Mouse (Mus musculus): ENCODE results near the gene Hmg20b. TPM values are rescaled to one million over a fixed set of nuclear protein-coding genes. Genes with fewer than 3 reads are reported as not detected.
A peak's percentile ranks its signal among the peaks of the same experiment; 100 is the strongest.

Hmg20b gene
- polyA plus RNA-seq, 1 experiment from 2014 or later = 100 TPM

DNA sequence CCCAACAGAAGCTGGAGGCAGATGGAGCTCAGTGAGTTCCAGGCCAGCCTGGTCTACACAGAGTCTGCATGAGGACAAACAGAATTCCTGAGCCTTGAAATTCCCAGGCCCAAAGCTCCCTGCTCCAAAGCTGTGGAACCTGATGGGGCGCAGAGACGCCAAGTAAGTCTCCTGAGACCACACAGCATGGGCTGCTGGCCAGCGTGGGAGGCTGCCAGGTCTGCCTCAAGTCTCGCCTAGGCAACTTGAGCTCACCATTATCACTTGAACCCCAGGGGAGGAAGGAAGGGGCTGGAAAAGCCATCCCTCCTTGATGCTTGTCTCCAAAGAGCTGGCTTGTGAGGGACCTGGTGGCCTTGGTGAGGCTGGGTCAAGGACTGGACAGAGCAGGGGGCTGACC lies 20.3 kb downstream of the Hmg20b start:
- H3K4me2 ChIP-seq (replicated peaks; ENCODE audit: low read depth, low read length) = no peak overlapping the region
- DNase-seq (ENCODE audit: low spot score) = no peak
- no peaks in the 10 kb centered on the region for H3K9me3 ChIP-seq (ENCODE audit: control insufficient read depth, low read length)
- no peak overlapping the region for H3K27ac ChIP-seq (ENCODE audit: low read depth, low read length)
- WGBS = 65% methylated on average over 4 of the region's 4 CpGs
- peaks cover 14% of the 10 kb centered on the region; the same call in 1 of the 2 replicates for H3K36me3 ChIP-seq (ENCODE audit: control insufficient read depth, insufficient read depth, low read length)
- no peak overlapping the region for H3K4me3 ChIP-seq (ENCODE audit: low read depth, low read length)
- no peak overlapping the region for H3K9ac ChIP-seq (ENCODE audit: low read depth, low read length)
- no peaks in the 10 kb centered on the region; the same call in 1 of the 2 replicates for H3K4me1 ChIP-seq (replicated peaks; ENCODE audit: control insufficient read depth, insufficient read depth, low read length)
- ATAC-seq (ENCODE audit: low FRiP score) = no peak
- peaks cover 14% of the 10 kb centered on the region for H3K27me3 ChIP-seq (ENCODE audit: control insufficient read depth, insufficient read depth, low read length)

DNA sequence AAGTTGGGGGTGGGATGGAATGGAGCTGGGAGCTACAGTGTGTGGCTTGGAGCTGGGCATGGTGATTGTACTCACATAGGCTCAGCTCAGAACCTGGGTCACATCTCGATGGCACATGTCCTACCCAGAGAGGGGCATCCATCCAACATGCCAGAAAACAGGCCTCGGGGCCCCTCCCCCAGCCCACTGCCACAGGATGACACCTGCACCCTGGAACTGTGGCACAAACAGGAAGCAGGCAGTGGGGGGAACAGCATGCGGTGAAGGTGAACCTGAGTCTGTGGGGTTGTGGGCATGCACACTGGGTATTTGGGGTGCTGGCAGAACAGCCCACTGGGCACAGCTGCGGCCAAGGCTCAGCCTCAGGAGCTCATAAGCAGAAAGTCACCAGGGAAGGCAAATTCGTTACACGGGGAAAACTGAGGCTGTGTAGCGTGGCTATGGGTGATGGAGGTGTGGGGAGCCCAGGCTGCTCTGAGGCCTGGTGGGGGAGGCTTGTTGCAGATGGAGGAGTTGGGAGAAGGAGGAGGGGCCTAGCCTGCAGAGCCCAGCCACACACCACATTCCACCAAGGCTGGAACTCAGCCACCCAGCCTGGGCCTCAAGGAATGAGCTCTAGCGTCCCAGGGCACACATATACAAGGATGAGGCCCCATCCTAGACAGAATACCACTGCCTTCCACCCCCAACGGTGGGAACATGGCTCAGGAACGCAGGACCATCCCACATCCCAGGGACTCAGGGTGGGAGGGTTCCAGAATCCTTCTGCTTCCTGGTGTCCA lies 20.9 kb downstream of the Hmg20b start:
- WGBS = 71% methylated on average over 10 of the region's 10 CpGs
- no peak overlapping the region for H3K9ac ChIP-seq (ENCODE audit: low read depth, low read length)

DNA sequence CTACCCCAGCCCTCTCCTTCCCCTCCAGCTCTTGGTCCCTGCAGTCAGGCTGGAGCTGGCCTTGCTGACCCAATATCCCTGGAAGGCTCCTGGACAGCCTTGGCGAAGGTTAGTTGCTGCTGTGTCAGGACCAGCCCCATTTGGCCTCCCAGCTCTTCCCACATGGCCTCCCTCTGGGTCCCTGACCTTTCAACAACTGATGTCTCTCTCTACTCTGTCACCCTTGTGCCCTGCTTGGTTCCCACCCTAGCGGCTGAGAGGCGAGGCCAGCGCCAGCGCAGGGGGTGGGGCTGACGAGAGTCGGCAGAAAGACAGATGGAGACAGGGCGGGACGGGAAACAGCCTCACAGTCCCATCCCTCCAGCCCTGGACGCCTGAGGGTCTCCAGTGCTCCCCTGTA lies 21.9 kb downstream of the Hmg20b start, which contains the start of gene Tbxa2r:
TSS of gene Tbxa2r (plus strand) at position 346 of the 400 bp plus-strand sequence.
- H3K4me3 ChIP-seq (ENCODE audit: low read depth, low read length) = no peak within 1 kb of the TSS
- peak; percentile 21; the same call in 1 of the 2 replicates for ATAC-seq (ENCODE audit: low FRiP score)
- no peak for DNase-seq (ENCODE audit: low spot score)
- no peak within 1 kb of the TSS for H3K4me2 ChIP-seq (replicated peaks; ENCODE audit: low read depth, low read length)
- H3K4me1 ChIP-seq (replicated peaks; ENCODE audit: control insufficient read depth, insufficient read depth, low read length) = no peaks in the 10 kb centered on the region; the same call in 1 of the 2 replicates
- no peak within 1 kb of the TSS for H3K9ac ChIP-seq (ENCODE audit: low read depth, low read length)
- 10% methylated on average over 10 of the region's 10 CpGs for WGBS
- peaks cover 12% of the 10 kb centered on the region for H3K27me3 ChIP-seq (ENCODE audit: control insufficient read depth, insufficient read depth, low read length)
- H3K36me3 ChIP-seq (ENCODE audit: control insufficient read depth, insufficient read depth, low read length) = peaks cover 22% of the 10 kb centered on the region
- H3K27ac ChIP-seq (ENCODE audit: low read depth, low read length) = peak within 1 kb of the TSS; percentile 24; the same call in 1 of the 2 replicates
- H3K9me3 ChIP-seq (ENCODE audit: control insufficient read depth, low read length) = no peaks in the 10 kb centered on the region

More for the DNA sequence above, 20.9 kb downstream of the Hmg20b start:
- H3K27me3 ChIP-seq (ENCODE audit: control insufficient read depth, insufficient read depth, low read length) = peaks cover 14% of the 10 kb centered on the region
- no peak for ATAC-seq (ENCODE audit: low FRiP score)
- peaks cover 16% of the 10 kb centered on the region for H3K36me3 ChIP-seq (ENCODE audit: control insufficient read depth, insufficient read depth, low read length)
- H3K9me3 ChIP-seq (ENCODE audit: control insufficient read depth, low read length) = no peaks in the 10 kb centered on the region
- DNase-seq (ENCODE audit: low spot score) = no peak
- H3K27ac ChIP-seq (ENCODE audit: low read depth, low read length) = no peak overlapping the region
- H3K4me1 ChIP-seq (replicated peaks; ENCODE audit: control insufficient read depth, insufficient read depth, low read length) = no peaks in the 10 kb centered on the region; the same call in 1 of the 2 replicates
- no peak overlapping the region for H3K4me3 ChIP-seq (ENCODE audit: low read depth, low read length)
- no peak overlapping the region for H3K4me2 ChIP-seq (replicated peaks; ENCODE audit: low read depth, low read length)

DNA sequence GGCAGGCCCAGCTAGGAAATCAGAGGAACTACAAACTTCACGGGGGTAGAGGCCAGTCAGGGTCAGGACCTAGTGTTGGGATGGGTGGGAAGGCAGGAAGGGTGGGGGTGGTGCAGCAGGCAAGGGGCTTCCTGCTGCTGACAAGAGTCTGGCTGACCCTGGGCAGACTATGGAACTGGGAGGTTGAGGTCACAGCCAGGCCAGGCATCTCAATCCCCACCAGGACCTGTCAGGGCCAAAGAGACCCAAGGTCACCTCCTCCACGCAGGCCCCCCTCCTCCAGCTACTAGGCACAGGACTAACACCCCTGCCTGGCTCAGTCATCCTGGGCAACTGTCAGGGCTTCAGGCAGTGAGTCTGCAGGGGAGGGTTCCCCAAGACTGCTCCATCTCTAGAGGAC lies 22.3 kb downstream of the Hmg20b start:
- WGBS = 46% methylated on average over 2 of the region's 2 CpGs
- ATAC-seq (ENCODE audit: low FRiP score) = no peak
- H3K36me3 ChIP-seq (ENCODE audit: control insufficient read depth, insufficient read depth, low read length) = peaks cover 23% of the 10 kb centered on the region
- no peak overlapping the region for H3K4me2 ChIP-seq (replicated peaks; ENCODE audit: low read depth, low read length)
- no peak overlapping the region for H3K9ac ChIP-seq (ENCODE audit: low read depth, low read length)
- peaks cover 9% of the 10 kb centered on the region for H3K27me3 ChIP-seq (ENCODE audit: control insufficient read depth, insufficient read depth, low read length)
- H3K4me3 ChIP-seq (ENCODE audit: low read depth, low read length) = no peak overlapping the region
- H3K27ac ChIP-seq (ENCODE audit: low read depth, low read length) = peak overlapping the region; percentile 24; the same call in 1 of the 2 replicates
- no peak for DNase-seq (ENCODE audit: low spot score)
- H3K4me1 ChIP-seq (replicated peaks; ENCODE audit: control insufficient read depth, insufficient read depth, low read length) = no peaks in the 10 kb centered on the region; the same call in 1 of the 2 replicates
- no peaks in the 10 kb centered on the region for H3K9me3 ChIP-seq (ENCODE audit: control insufficient read depth, low read length)

DNA sequence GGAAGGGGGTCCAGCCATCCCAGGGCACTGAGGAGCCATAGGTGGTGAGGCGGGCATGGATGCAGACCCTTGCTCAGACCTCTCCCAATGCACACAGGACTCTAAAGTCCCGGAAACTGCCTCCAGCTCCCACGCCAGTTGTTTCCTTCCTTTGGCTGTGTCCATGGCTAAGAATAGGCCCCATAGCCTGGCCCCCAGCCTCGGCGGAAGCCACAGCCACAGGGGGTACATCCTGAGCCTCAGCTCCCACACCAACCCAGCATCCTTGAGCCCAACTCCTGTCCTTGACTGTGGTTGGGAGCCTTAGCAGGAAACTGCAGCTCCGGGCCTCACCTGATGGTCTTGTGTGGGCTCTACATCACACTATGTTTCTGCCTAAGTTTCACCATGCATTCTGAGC lies 23.4 kb downstream of the Hmg20b start:
- Histone ChIP-seq H3K27ac (ENCODE audit: low read depth, low read length) (no peak overlapping the region; the same call in 1 of the 2 replicates), H3K9me3 (ENCODE audit: control insufficient read depth, low read length) (no peaks in the 10 kb centered on the region), H3K4me1 (replicated peaks; ENCODE audit: control insufficient read depth, insufficient read depth, low read length) (peaks cover 4% of the 10 kb centered on the region; the same call in 1 of the 2 replicates), H3K36me3 (ENCODE audit: control insufficient read depth, insufficient read depth, low read length) (peaks cover 26% of the 10 kb centered on the region), H3K4me2 (replicated peaks; ENCODE audit: low read depth, low read length) (no peak overlapping the region), H3K4me3 (ENCODE audit: low read depth, low read length) (no peak overlapping the region), H3K27me3 (ENCODE audit: control insufficient read depth, insufficient read depth, low read length) (no peaks in the 10 kb centered on the region), H3K9ac (ENCODE audit: low read depth, low read length) (no peak overlapping the region)
- 80% methylated on average over 6 of the region's 6 CpGs for WGBS
- no peak for DNase-seq (ENCODE audit: low spot score)
- no peak for ATAC-seq (ENCODE audit: low FRiP score)

DNA sequence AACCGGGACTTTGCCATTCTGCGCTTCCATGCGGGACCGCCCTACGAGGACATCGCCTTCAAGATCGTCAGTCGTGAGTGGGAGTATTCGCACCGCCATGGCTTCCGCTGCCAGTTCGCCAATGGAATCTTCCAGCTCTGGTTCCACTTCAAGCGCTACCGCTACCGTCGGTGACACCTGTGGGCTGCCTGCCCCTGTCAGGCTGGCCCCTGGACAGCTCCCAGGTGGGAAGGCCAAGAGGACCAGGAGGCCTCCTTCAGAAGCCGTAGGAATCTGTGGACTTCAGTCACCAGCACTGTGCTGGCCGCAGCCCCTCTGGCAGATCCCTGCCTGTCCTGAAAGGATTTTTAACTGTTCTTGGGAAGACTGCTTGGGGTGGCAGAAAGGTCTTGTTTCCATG lies 24.5 kb downstream of the Hmg20b start:
- 94% methylated on average over 18 of the region's 18 CpGs for WGBS
- Histone ChIP-seq H3K4me1 (replicated peaks; ENCODE audit: control insufficient read depth, insufficient read depth, low read length) (peaks cover 5% of the 10 kb centered on the region; the same call in 1 of the 2 replicates), H3K4me2 (replicated peaks; ENCODE audit: low read depth, low read length) (no peak overlapping the region)

DNA sequence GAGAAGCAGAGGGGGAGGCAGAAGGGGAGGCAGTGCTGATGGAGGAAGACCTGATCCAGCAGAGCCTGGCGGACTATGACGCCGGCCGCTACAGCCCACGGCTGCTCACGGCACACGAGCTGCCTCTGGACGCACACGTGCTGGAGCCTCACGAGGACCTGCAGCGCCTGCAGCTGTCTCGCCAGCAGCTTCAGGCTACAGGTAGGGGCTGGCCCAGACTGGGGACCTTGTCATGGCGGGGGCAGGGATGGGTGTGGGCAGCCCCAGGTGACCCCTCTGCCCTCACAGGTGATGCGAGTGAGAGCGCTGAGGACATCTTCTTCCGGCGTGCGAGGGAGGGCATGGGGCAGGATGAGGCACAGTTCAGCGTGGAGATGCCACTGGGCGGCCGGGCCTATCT lies 25.1 kb downstream of the Hmg20b start:
- H3K4me2 ChIP-seq (replicated peaks; ENCODE audit: low read depth, low read length) = no peak overlapping the region
- DNase-seq (ENCODE audit: low spot score) = no peak
- peaks cover 26% of the 10 kb centered on the region for H3K36me3 ChIP-seq (ENCODE audit: control insufficient read depth, insufficient read depth, low read length)
- no peaks in the 10 kb centered on the region for H3K27me3 ChIP-seq (ENCODE audit: control insufficient read depth, insufficient read depth, low read length)
- no peaks in the 10 kb centered on the region for H3K9me3 ChIP-seq (ENCODE audit: control insufficient read depth, low read length)
- WGBS = 96% methylated on average over 21 of the region's 21 CpGs
- no peak for ATAC-seq (ENCODE audit: low FRiP score)
- H3K9ac ChIP-seq (ENCODE audit: low read depth, low read length) = no peak overlapping the region
- no peak overlapping the region for H3K27ac ChIP-seq (ENCODE audit: low read depth, low read length)
- peaks cover 5% of the 10 kb centered on the region; the same call in 1 of the 2 replicates for H3K4me1 ChIP-seq (replicated peaks; ENCODE audit: control insufficient read depth, insufficient read depth, low read length)
- H3K4me3 ChIP-seq (ENCODE audit: low read depth, low read length) = no peak overlapping the region

More for the DNA sequence above, 24.5 kb downstream of the Hmg20b start:
- DNase-seq (ENCODE audit: low spot score) (no peak), ATAC-seq (ENCODE audit: low FRiP score) (no peak)
- H3K27me3 ChIP-seq (ENCODE audit: control insufficient read depth, insufficient read depth, low read length) = no peaks in the 10 kb centered on the region
- no peaks in the 10 kb centered on the region for H3K9me3 ChIP-seq (ENCODE audit: control insufficient read depth, low read length)
- no peak overlapping the region for H3K4me3 ChIP-seq (ENCODE audit: low read depth, low read length)
- no peak overlapping the region for H3K9ac ChIP-seq (ENCODE audit: low read depth, low read length)
- peaks cover 26% of the 10 kb centered on the region for H3K36me3 ChIP-seq (ENCODE audit: control insufficient read depth, insufficient read depth, low read length)
- no peak overlapping the region for H3K27ac ChIP-seq (ENCODE audit: low read depth, low read length)

DNA sequence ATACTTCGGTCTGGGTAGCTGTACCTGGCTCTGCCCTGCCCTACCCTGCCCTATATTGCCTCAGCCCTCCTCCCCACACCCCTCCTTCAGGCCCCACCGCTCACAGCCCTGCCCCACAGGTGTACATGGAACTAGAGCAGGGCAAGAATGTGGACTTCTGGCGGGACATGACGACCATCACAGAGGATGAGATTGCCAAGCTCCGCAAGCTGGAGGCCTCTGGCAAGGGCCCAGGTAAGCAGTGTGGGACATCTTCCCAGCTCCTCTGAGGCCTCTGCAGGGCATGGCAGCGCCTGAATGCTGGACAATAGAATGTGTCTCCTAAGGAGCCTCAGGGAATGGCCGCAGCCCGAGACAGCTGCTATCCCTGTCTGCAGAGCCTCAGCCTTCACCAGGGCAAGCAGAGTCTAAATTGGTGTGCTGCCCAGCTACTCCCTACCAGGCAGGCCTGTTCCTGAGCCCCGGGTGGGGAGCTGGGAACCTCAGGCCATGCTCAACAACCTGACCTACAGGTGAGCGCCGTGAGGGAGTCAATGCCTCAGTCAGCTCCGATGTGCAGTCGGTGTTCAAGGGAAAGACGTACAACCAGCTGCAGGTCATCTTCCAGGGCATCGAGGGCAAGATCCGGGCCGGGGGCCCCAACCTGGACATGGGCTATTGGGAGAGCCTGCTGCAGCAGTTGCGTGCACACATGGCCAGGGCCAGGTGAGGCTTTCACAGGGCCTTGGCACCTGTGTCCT lies 26.3 kb downstream of the Hmg20b start:
- no peak overlapping the region for H3K4me2 ChIP-seq (replicated peaks; ENCODE audit: low read depth, low read length)
- DNase-seq (ENCODE audit: low spot score) (no peak), ATAC-seq (ENCODE audit: low FRiP score) (no peak)
- H3K4me1 ChIP-seq (replicated peaks; ENCODE audit: control insufficient read depth, insufficient read depth, low read length) = peaks cover 10% of the 10 kb centered on the region
- H3K4me3 ChIP-seq (ENCODE audit: low read depth, low read length) = no peak overlapping the region
- 94% methylated on average over 18 of the region's 18 CpGs for WGBS
- H3K27ac ChIP-seq (ENCODE audit: low read depth, low read length) = no peak overlapping the region
- H3K36me3 ChIP-seq (ENCODE audit: control insufficient read depth, insufficient read depth, low read length) = peaks cover 26% of the 10 kb centered on the region
- H3K9ac ChIP-seq (ENCODE audit: low read depth, low read length) = no peak overlapping the region
- H3K9me3 ChIP-seq (ENCODE audit: control insufficient read depth, low read length) = no peaks in the 10 kb centered on the region
- no peaks in the 10 kb centered on the region for H3K27me3 ChIP-seq (ENCODE audit: control insufficient read depth, insufficient read depth, low read length)

All from hindbrain, embryonic 11.5 days (tissue).